Mouse (Mus musculus) heart, postnatal 0 days (tissue): ENCODE data around the gene Midn.

Source experiments
- CTCF ChIP-seq: IDR thresholded peaks from 2 replicates; pipeline ENCODE4 v1.5.1; 2016; ENCODE audit warnings: antibody characterized with exemption, control low read depth, low read depth
- EP300 ChIP-seq: IDR thresholded peaks from 2 replicates; pipeline ENCODE4 v1.6.1; 2016; ENCODE audit warnings: antibody characterized with exemption, low read depth

DNA sequence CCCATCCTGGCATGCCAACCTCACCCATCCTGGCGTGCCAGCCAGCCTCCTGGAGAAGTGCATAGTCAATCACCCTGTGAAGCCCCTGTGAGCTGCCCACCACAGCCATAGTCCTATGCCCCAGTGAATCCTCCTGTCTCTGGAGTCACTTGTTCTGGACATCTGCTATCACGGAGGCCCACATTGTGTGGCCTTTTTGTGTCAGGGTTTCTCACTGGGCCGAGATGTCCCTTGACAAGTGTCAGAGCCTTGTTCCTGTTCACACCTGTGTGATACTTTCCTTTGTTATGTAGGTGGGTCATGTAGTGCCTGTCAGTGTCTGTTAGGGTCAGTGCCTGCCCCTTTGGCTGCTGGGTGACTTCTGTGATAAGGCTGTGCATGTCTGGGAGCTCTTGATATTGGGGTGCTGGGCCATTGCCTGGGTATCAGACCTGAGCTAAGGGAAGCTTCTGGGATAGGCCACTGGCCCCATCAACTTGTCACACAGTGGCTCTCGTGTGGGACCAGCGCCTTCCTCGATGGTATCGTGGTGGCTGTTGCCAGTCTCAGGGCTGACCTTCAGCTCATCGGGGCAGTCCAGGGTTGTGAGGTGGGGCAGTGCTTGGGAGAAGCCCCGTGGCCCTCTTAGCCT lies 24.0 kb upstream of the Midn start:
- TF ChIP-seq CTCF: no peak
- no peak for TF ChIP-seq EP300
